Mouse (Mus musculus) cerebellum, postnatal 14 days (tissue): Measurements from ENCODE around the gene Krt90.
A peak's percentile ranks its signal among the peaks of the same experiment; 100 is the strongest.
"Not testable (repeated sequence)": the region's sequence is repeated elsewhere in the genome, so short reads cannot be mapped to it uniquely, and the experiment has no call there.

ENCODE experiments used
- DNase-seq, 2 experiments: peaks; one replicate each; pipeline ENCODE4 v3.0.0; 2021; ENCODE audit warnings: mixed read lengths in 2 of 2

Krt90 gene

GRCm38 (mm10) chr15:101562850-101563249, at the start of gene Krt90:
Krt90 (minus strand) TSS chr15:101562950.
- no peak for DNase-seq

- no peak for DNase-seq
Observed at GRCm38 (mm10) chr15:101599123-101599522, 36.4 kb upstream of the Krt90 start.

GRCm38 (mm10) chr15:101588216-101588615, 25.5 kb upstream of the Krt90 start:
- DNase-seq = no peak

- DNase-seq = no peak
Observed at GRCm38 (mm10) chr15:101584456-101584855, 21.7 kb upstream of the Krt90 start.

- no peak for DNase-seq
Observed at GRCm38 (mm10) chr15:101583211-101583965, 20.6 kb upstream of the Krt90 start.

GRCm38 (mm10) chr15:101581701-101582100, 19.0 kb upstream of the Krt90 start:
- no peak for DNase-seq

- DNase-seq = no peak
Observed at GRCm38 (mm10) chr15:101575506-101575905, 12.8 kb upstream of the Krt90 start.

GRCm38 (mm10) chr15:101573796-101574345, 11.1 kb upstream of the Krt90 start, which contains the start of gene Krt75:
Krt75 (minus strand) TSS chr15:101573904.
- no peak for DNase-seq

- DNase-seq = peak in 1 of 2 experiments; percentile 29
Observed at GRCm38 (mm10) chr15:101567780-101568179, 5.0 kb upstream of the Krt90 start.

GRCm38 (mm10) chr15:101558034-101558646, 4.6 kb downstream of the Krt90 start:
- no peak for DNase-seq

- DNase-seq = peak; percentile 30 to 42
Observed at GRCm38 (mm10) chr15:101553169-101553568, 9.6 kb downstream of the Krt90 start.

- DNase-seq = no peak
Observed at GRCm38 (mm10) chr15:101552188-101552587, 10.6 kb downstream of the Krt90 start.

- no peak for DNase-seq
Observed at GRCm38 (mm10) chr15:101550567-101550966, 12.2 kb downstream of the Krt90 start, which contains the start of gene Krt82. Krt82 (minus strand) TSS chr15:101550667.

- no peak for DNase-seq
Observed at GRCm38 (mm10) chr15:101544478-101544877, 18.3 kb downstream of the Krt90 start.

- peak; percentile 13 to 25 for DNase-seq
Observed at GRCm38 (mm10) chr15:101542543-101542942, 20.2 kb downstream of the Krt90 start.

GRCm38 (mm10) chr15:101538580-101538900, 24.2 kb downstream of the Krt90 start:
- no peak for DNase-seq

- no peak for DNase-seq
Observed at GRCm38 (mm10) chr15:101537864-101538579, 24.7 kb downstream of the Krt90 start.

GRCm38 (mm10) chr15:101536054-101536850, 26.5 kb downstream of the Krt90 start:
- no peak for DNase-seq

- DNase-seq = no peak
Observed at GRCm38 (mm10) chr15:101532720-101533119, 30.0 kb downstream of the Krt90 start, which contains the start of gene Krt84. Krt84 (minus strand) TSS chr15:101532820.

GRCm38 (mm10) chr15:101522556-101523232, 40.1 kb downstream of the Krt90 start:
- DNase-seq = no peak

GRCm38 (mm10) chr15:101519792-101520191, 43.0 kb downstream of the Krt90 start:
- DNase-seq = peak; percentile 87 to 92

GRCm38 (mm10) chr15:101517161-101517560, 45.6 kb downstream of the Krt90 start, which contains the start of gene Gm49425:
Gm49425 (minus strand) TSS chr15:101517261.
- DNase-seq = not testable (repeated sequence)
